Mouse (Mus musculus): ENCODE results near the gene Gm3138.
"Not testable (repeated sequence)": the region's sequence is repeated elsewhere in the genome, so short reads cannot be mapped to it uniquely, and the experiment has no call there.

The Gm3138 gene

DNA sequence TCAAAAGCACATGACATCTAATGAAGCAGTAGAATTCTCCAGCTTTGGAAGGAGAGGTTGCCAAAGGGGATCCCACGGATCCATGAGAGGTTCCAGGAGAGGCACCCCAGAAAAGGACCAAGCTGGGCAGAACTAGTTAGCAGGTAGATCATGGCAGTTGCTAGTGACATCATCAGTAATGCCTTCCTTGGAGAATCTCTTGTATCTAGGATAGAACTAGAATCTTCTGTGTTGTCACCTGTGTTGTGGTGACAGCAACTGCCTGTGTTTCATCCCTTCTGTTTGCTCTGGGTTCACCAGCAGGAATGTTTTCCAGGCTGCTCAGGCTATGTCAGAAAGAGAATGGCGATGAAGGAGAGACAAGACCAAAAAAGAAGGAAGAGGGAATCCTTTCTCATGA is at the start of gene Gm3138:
Gene Gm3138, plus strand, starts transcription at position 301 of the 400 bp plus-strand sequence.
- in situ Hi-C loops (cut with MboI), result not testable (repeated sequence)

DNA sequence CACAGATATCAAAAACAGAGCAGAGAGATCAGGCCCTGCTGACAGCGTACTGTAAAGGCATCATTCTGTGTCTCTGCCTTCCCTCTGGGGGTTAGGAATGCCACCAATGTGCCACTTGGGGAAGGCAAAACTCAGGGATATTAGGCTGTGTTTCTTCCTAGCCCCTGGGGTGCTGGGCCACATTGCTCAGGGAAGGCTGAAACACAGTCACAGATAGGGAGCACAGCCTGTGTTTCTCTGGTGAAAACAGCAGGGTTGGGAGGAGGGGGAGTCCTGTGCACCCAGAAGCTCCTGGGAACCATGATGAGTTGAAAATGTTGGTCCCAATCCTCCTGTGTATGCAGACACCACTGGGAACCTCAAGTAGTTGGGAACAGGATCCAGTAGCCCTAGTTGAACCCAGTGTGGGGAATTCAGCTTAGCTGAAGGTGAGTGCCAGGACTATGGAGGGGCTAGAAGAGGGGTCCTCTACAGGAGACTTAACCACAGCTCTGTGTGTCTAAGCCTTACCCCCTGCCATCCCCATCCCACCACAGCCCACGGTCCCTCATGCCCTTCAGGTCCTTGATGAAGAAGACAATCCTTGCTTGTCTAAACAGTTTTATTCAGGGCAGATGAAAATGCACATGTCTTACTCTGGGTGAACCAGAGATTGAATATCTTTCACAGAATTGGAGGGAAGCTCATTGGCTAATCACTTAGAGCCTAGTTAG is 20.0 kb downstream of the Gm3138 start:
- in situ Hi-C loops (cut with MboI), result not testable (repeated sequence)

DNA sequence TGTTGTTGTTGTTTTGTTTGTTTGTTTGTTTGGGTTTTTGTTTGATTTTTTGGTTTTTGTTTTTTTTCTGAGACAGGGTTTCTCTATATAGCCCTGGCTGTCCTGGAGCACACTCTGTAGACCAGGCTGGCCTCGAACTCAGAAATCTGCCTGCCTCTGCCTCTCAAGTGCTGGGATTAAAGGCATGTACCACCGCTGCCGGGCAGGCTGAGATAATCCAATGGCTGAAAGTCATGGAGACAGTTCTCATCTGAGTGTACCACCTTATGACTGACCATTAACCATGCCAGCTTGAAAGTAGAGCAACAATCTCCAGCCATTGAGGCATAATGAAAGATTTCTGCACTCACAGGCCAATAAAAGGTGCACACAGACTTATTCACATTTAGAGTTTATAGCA is 30.4 kb downstream of the Gm3138 start:
- in situ Hi-C loops (cut with MboI), result not testable (repeated sequence)
